Comparison of ENCODE assay signal across 8 mouse cellular contexts in genomic region chr9:78113538-78113885, GRCm38 (mm10). TPM values are rescaled to one million over a fixed set of nuclear protein-coding genes. Genes with fewer than 3 reads are reported as not detected.
DNase-seq lines count a peak whose midpoint lies in the region; ATAC-seq and TF ChIP-seq lines count a peak whose summit lies in the region.

No protein-coding gene starts in this region.

- no peak for TF ChIP-seq CTCF in E14TG2a.4 (conservative IDR thresholded peaks at IDR 0.05; ENCODE audit: low read length)

- 1% methylated on average over 14 of the region's 14 CpGs for WGBS in heart, embryonic 11.5 days (ENCODE audit: insufficient replicate concordance)
- WGBS in forebrain, embryonic 15.5 days, result under 1% methylated on average over 14 of the region's 14 CpGs
- WGBS in liver, embryonic 16.5 days (ENCODE audit: insufficient replicate concordance), result under 1% methylated on average over 14 of the region's 14 CpGs

- H3K27me3 ChIP-seq in heart, embryonic 11.5 days (ENCODE audit: control insufficient read depth, insufficient read depth, low read length), result no peaks in the 10 kb centered on the region
- H3K27me3 ChIP-seq in E14TG2a.4 (ENCODE audit: insufficient read depth, low read length), result no peaks in the 10 kb centered on the region
- H3K27me3 ChIP-seq in forebrain, embryonic 15.5 days, result no peaks in the 10 kb centered on the region
- no peaks in the 10 kb centered on the region for H3K27me3 ChIP-seq in liver, embryonic 16.5 days (ENCODE audit: control insufficient read depth, insufficient read depth, low read depth, low read length)

- ATAC-seq in heart, embryonic 11.5 days (replicated peaks; ENCODE audit: insufficient number of reproducible peaks, low FRiP score, low TSS enrichment), result no peak
- peak; percentile 42 for ATAC-seq in forebrain, embryonic 15.5 days (replicated peaks)
- ATAC-seq in liver, embryonic 16.5 days (ENCODE audit: low read depth), result no peak; the same call in 1 of the 2 replicates

- no peaks in the 10 kb centered on the region for H3K9me3 ChIP-seq in heart, embryonic 11.5 days (replicated peaks; ENCODE audit: control insufficient read depth, low read length)
- no peaks in the 10 kb centered on the region for H3K9me3 ChIP-seq in E14TG2a.4 (ENCODE audit: low read length)
- H3K9me3 ChIP-seq in forebrain, embryonic 15.5 days, result no peaks in the 10 kb centered on the region
- H3K9me3 ChIP-seq in liver, embryonic 16.5 days (replicated peaks; ENCODE audit: control insufficient read depth, low read length), result no peaks in the 10 kb centered on the region

- H3K4me3 ChIP-seq in heart, embryonic 11.5 days (ENCODE audit: low read depth, low read length), result peak overlapping the region; percentile 83
- peak overlapping the region; percentile 95 for H3K4me3 ChIP-seq in E14TG2a.4 (replicated peaks; ENCODE audit: low read length)
- H3K4me3 ChIP-seq in forebrain, embryonic 15.5 days, result peak overlapping the region; percentile 88
- peak overlapping the region; percentile 87 for H3K4me3 ChIP-seq in liver, embryonic 16.5 days (ENCODE audit: low read depth, low read length)

- peak overlapping the region; percentile 73 for H3K27ac ChIP-seq in heart, embryonic 11.5 days (ENCODE audit: low read depth, low read length)
- H3K27ac ChIP-seq in forebrain, embryonic 15.5 days (replicated peaks), result peak overlapping the region; percentile 95
- peak overlapping the region; percentile 58 for H3K27ac ChIP-seq in liver, embryonic 16.5 days (ENCODE audit: low read length)

- H3K36me3 ChIP-seq in heart, embryonic 11.5 days (ENCODE audit: control insufficient read depth, insufficient read depth, low read length), result no peaks in the 10 kb centered on the region
- H3K36me3 ChIP-seq in E14TG2a.4 (ENCODE audit: insufficient read depth, low read length), result peaks cover 3% of the 10 kb centered on the region; the same call in 1 of the 2 replicates
- no peaks in the 10 kb centered on the region for H3K36me3 ChIP-seq in forebrain, embryonic 15.5 days
- no peaks in the 10 kb centered on the region for H3K36me3 ChIP-seq in liver, embryonic 16.5 days (ENCODE audit: control insufficient read depth, insufficient read depth)

- H3K9ac ChIP-seq in heart, embryonic 11.5 days (ENCODE audit: low read depth, low read length), result peak overlapping the region; percentile 98
- peak overlapping the region; percentile 98 for H3K9ac ChIP-seq in forebrain, embryonic 15.5 days (replicated peaks)
- peak overlapping the region; percentile 94 for H3K9ac ChIP-seq in liver, embryonic 16.5 days (ENCODE audit: low read depth, low read length)

- peaks cover 11% of the 10 kb centered on the region; the same call in 1 of the 2 replicates for H3K4me1 ChIP-seq in heart, embryonic 11.5 days (ENCODE audit: control insufficient read depth, insufficient read depth, low read length)
- H3K4me1 ChIP-seq in E14TG2a.4 (replicated peaks; ENCODE audit: low read depth, low read length), result peaks cover 27% of the 10 kb centered on the region
- H3K4me1 ChIP-seq in forebrain, embryonic 15.5 days, result peaks cover 25% of the 10 kb centered on the region
- H3K4me1 ChIP-seq in liver, embryonic 16.5 days (ENCODE audit: control insufficient read depth, low read depth, low read length), result peaks cover 27% of the 10 kb centered on the region

- H3K4me2 ChIP-seq in heart, embryonic 11.5 days, result peak overlapping the region; percentile 73
- peak overlapping the region; percentile 56 for H3K4me2 ChIP-seq in forebrain, embryonic 15.5 days (replicated peaks)
- peak overlapping the region; percentile 83 for H3K4me2 ChIP-seq in liver, embryonic 16.5 days (ENCODE audit: low read depth, low read length)

- no peak for DNase-seq in heart, adult 8-10 months (ENCODE audit: low spot score)
- no peak for DNase-seq in thymus, adult 18-20 months
- no peak for DNase-seq in frontal cortex, adult 2 months (ENCODE audit: extremely low spot score in 1 of 2, low spot score in 1 of 2)
- DNase-seq in urinary bladder, postnatal 25 days (ENCODE audit: low spot score), result no peak

RNA-seq across cellular contexts. Expression of gene Ick, which starts 4.5 kb away (rescaled TPM):
- 16.1 and 16.8 TPM in 2 replicates for polyA plus RNA-seq in heart, embryonic 11.5 days (2014; fragmentation: Nextera tagmentation; extraction: Ambion mirVana)
- 10 to 100 TPM; 12.7 to 14.3 (median 13.3) TPM for total RNA-seq in heart, adult 8-10 months (2022)
- polyA plus RNA-seq in forebrain, embryonic 15.5 days (2015; fragmentation: Nextera tagmentation; extraction: Ambion mirVana), result 37.5 and 39.8 TPM in 2 replicates
- polyA plus RNA-seq in liver, embryonic 16.5 days (2015; fragmentation: Nextera tagmentation; extraction: Ambion mirVana), result 4.6 and 5.5 TPM in 2 replicates
- 15.6 and 16.2 TPM in 2 replicates for polyA plus RNA-seq in frontal cortex, adult 2 months (2012; rRNA removed)

RNA-seq across cellular contexts. Expression of gene Fbxo9, which starts 4.6 kb away (rescaled TPM):
- polyA plus RNA-seq in heart, embryonic 11.5 days (2014; fragmentation: Nextera tagmentation; extraction: Ambion mirVana), result 37.0 and 38.0 TPM in 2 replicates
- total RNA-seq in heart, adult 8-10 months (2022), result 10 to 100 TPM; 30.9 to 50.6 (median 45.5) TPM
- 51.4 and 54.3 TPM in 2 replicates for polyA plus RNA-seq in forebrain, embryonic 15.5 days (2015; fragmentation: Nextera tagmentation; extraction: Ambion mirVana)
- polyA plus RNA-seq in liver, embryonic 16.5 days (2015; fragmentation: Nextera tagmentation; extraction: Ambion mirVana), result 65.3 and 66.2 TPM in 2 replicates
- polyA plus RNA-seq in frontal cortex, adult 2 months (2012; rRNA removed), result 124 TPM in 2 replicates
